Mouse (Mus musculus): ENCODE measurements at regions not wholly inside any gene's neighbourhood (a gene's known extent, or its start where the extent isn't known, plus 50 kb on each side); places are given as distances from the start of the nearest gene placed in this dataset.

DNA sequence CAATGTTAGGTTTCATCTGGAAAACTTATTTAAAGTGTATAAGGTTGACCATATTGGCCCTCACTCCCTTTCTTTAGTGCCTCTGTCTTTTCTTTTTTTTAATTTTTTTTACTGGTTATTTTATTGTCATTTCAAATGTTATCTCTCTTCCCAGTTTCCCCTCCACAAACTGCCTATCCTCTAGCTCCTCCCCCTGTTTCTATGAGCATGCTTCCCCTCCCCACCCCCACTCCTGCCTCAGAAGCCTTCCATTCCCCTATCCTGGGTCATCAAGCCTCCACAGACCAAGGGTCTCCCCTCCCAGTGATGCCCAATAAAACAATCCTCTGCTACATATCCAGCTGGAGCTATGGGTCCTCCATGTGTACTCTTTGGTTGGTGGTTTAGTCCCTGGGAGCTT, 2134.9 kb upstream of the Lrrc6 start:
- DNase-seq (ENCODE audit: low spot score), result no peak

DNA sequence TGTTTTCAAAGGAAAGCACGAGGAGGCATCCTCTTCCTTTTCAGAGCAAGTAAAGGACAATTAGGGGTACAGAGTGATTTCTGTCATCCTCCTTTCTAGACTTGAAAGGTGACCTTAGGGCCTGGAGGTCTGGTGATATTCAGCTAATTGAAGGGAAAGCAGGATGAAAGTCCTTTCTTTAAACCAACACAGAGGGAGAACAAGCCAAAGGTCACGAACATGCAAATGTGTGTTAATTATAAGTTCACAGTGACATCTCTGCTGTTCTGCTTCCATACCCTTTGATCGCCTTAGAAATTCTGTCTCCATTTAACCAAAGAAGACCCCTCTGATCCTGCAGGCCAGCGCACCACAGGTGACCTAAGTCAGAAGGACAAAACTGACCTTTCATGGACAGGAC, 2126.3 kb upstream of the Lrrc6 start:
- no peak for DNase-seq (ENCODE audit: low spot score)

DNA sequence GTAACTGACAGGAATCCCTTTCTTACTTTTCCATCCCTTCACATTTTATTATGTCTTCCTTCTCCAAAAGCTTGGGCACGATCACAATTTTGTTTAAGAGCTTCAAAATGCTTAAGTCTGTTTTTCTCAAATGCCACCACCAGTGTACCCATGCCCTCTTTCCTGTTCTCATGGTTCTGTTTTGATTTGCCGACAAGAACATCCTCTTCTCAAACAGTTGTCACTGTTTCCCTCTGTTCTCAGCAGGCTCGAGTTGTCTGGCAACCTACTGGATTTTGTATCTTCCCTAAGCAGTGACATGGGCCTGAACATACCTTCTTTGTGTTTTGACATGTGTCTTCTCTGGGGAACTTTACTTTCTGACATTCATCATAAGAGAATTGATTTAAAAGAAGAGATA, 2124.1 kb upstream of the Lrrc6 start:
- no peak for DNase-seq (ENCODE audit: low spot score)

DNA sequence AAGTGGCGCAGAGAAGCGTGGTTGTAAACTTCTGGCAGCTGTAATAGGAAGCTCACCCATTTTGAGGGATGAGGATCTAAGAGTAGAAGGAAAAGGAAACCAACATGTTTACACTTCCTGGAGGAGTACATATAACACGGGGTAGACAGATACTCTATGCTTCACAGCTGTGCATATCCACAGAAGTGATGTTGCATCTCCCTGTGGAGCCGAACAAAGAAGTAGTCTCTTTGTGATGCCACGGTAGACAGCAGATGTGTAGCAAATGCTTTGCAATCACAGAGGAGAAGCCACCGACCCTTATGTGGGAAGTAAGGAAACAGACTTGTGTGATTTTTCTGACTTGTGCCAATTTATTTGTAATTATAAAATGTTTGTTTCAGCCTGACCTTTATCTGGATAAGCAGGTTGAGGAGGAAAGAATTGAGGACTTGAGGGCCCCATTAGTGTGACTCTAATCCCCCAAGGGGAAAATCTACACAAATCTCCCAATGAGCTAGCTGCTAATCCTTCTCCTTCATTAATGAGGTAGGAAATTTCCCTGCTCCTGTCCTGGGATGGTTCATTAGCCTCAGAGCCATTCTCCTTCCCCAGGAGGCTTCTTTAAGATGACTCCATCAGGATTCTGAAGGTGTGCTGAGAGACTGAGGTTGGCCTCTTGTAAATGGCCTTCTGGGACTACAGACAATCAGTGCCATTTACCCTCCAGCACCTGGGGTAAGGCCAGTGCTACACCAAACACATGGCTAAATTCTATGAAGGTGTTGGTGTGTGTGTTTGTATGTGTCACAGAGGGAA, 2119.9 kb upstream of the Lrrc6 start:
- no peak for DNase-seq (ENCODE audit: low spot score)

DNA sequence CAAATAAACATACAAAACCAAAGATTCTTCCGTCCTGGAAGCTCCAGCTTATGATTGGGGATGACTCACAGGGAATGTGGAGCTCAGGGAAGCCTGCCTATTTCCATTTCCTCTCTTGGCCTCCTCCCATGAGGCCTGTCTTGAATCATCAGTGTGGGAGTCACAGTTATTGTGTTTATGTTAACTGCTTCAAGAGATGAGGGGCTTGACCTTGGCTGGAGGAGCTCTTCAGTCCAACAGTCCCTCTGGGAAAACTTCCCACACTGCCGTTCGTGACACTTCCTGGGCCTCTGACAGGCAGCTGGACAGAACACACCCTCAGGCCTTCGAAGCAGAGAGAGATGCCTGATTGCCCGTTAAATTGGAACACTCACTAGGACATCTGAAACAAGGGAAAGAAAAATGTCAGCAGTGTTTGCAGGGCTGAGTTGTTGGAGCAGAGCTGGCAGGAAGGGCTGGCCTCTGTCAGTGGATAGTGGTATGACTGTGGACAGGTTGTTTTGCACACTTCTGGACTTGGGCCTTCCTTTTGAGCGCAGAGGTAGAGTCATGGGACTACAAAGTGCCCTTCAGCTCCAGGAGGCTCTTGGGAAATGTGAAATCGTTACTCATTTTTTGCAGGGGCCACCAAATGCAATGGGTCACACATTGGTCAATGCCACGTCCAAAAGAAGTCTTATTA, 2105.5 kb upstream of the Lrrc6 start:
- no peak for DNase-seq (ENCODE audit: low spot score)

DNA sequence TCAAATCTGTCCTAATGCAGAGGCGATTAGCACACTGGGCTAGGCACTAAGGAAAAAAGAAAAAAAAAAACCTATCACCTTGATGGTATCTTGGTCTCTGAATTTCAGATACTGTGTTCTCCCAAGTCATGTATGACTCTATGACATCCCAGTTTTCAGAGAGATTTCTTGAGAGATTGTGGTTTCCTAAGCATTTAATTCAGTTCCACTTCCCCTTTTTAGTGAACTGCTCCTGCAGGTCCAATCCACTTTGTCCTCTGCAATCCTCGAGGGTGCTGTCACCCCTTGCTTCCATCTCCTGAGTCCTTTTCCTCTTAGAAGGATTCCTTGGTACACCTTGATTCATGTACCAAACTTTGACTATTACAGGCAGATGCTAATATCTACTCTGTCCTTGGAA, 2104.8 kb upstream of the Lrrc6 start:
- no peak for DNase-seq (ENCODE audit: low spot score)

DNA sequence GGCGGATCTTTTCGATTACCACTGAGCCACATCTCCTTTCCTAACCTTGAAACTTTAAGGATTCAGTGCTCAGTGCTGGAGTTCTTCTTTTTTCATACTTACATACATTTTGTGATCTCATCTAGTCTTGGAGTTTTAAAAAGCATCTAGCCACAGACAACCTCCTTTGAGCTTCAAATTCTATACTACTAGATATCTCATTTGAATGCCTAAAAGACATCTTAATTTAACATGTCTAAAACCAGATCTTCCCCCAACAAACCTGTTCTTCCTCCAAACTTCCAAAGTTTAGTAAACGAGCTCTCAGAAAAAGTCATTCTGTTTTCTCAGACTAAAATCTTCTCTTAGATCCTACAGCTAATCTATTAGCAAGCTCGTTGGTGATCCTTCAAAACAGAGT, 2081.5 kb upstream of the Lrrc6 start:
- DNase-seq (ENCODE audit: low spot score), result no peak

DNA sequence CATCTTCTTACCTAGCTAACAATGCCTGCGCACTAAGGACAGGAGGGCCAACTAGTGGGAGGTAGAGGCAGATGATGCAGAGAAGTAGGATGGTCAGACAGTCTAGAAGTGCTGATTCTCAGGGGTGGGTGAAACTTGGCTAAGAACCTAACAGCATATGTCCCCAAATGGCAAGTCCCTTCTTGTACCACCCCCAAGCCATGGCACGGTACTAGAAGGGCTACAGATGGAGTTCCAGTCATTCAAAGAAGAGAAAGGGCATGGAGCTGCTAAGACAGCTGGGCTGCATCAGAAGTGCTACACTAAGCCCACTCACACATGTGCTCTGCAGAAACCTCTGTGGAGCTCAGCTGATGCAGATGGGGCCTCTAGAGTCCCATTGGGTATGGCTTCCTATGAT, 2078.8 kb upstream of the Lrrc6 start:
- no peak for DNase-seq (ENCODE audit: low spot score)

DNA sequence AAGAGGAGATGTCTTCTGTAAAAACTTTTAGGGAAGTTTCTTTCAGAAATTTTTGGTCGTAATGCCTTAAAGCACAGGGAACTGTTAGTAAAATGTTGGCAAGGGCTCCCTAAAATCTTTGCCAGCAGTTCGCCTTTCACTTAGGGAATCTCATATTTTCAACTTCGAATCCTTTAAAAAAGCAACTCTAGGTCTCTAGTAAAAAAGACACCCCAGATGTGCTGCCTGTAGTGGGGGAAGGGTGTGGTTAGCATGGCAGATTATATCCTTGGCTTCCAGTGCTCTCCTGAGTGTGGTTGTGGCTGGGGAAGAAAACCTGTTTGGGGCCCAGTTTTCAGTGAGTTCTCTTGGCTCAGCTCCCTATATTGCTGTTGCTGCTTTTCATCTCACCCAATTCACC, 2059.9 kb upstream of the Lrrc6 start:
- no peak for DNase-seq (ENCODE audit: low spot score)

DNA sequence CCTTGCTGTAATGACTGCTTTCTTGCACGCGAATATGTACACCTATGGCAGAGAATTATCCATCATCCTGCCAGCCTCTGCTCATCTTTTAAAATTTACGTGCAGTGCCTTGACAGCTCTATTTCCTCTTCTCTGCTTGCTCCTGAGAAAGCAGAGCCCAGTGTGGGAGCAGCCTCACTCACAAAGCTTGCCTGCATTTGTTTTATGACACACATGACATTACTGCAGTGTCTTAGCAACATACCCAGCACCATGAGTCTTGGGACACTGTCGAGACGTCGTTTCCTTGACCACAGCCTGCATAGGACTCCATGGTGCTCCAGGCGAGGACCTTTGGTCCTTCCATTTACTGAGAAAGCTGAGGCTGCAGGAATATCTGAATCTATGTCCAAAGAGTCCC, 2055.4 kb upstream of the Lrrc6 start:
- DNase-seq (ENCODE audit: low spot score), result no peak

DNA sequence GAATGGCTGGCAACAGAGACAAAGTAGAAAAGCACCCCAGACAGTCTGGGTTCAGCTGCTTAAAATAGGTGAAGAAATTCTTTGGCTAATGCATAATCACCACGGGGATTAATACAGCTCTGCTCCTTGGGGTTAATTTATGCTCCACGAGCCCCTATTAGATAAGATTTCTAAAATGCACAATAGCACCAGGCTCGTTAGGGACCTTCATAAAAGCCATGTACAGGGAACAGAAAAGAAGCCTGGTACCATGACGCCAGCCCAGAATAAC, 2035.3 kb upstream of the Lrrc6 start:
- DNase-seq (ENCODE audit: low spot score), result no peak

DNA sequence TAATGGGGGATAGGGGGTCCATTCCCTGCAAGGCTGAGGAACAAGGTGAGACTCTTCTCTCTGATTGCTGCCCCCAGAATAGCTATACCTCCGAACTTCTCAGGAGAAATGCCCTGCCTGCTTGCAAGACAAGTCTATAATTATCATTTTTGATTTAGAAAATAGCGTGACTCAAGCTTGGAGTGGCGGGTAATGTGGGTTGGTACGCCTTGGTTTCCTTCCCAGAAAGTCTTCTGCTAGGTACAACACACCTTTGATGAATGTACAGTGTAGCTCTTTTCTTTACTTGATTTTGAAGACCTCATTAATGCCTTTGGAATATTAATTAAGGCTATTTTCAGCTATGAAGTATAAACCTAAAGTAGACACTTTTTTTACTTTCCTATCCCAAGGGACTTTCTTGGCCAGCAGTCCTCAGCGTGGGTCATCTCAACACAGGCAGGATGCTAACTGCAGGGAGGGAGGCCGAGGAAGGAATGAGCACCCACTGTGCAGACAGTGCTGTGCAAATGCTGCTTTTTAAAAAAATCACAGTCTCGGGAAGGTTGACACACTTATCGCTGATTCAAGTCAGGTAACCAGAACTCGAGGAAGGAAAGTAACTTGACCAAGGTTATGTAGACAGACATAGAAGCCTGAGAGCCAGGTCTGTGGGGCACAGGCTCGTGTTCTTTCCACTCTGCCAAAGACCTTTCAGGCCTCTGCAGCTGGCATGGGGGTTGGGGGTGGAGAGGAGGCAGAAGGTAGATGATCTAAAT, 2034.8 kb upstream of the Lrrc6 start:
- DNase-seq (ENCODE audit: low spot score), result no peak

DNA sequence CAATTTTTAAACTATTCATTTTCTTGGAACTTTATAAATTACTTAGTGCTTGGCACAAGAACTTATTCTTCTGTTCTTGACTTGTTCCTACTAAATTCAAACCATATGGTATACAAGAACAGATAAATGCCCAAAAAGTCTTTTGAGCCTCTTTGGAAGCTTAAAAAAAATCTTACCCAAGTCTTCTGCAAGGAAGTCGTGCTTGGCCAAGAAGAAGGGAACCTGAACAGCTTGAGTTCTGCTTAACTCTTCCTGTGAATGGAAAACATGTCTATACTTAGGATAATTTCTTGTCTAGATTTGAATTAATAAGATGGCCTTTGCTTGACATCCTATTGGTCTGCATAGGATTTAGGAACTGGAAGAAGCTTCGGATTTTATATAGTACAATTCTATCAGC, 2020.0 kb upstream of the Lrrc6 start:
- no peak for DNase-seq (ENCODE audit: low spot score)

DNA sequence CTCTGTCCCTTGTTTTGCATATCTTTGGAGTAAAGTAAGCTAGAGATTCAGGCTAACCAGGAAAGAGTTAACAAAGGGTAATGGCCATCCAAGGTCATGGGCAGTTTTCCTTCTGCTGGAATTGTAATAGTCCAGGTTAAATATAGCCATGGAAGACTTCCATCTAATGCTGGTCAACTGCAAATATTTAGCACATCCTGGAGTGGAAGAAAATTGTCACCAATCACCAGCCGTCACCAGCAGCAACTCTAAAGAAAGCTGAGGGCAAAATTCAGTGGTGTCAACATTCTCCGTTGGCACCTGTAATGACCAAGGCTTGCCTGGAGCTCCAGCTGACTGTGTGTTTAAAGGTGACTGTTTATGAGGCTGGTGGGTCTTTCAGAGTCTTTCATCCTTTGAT, 2011.7 kb upstream of the Lrrc6 start:
- no peak for DNase-seq (ENCODE audit: low spot score)

DNA sequence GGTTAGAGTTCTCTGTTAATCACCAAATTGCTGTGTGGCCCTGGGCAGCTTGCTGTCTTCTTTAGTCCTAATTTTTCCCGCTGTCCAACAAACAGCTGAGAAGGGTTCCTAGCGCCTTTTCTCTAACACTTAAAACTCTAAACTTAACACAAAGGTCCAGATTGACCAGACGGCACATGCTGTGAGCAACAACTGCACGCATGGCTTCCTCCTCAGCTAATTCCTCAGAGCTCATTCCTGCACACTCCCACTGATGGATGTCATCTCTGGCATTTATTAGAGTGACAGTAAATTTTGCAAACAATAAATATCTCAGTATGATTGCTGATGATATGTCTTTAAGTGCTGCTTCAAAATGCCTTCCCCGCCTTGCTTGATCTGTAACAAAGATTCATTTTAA, 2007.5 kb upstream of the Lrrc6 start:
- DNase-seq (ENCODE audit: low spot score), result no peak

DNA sequence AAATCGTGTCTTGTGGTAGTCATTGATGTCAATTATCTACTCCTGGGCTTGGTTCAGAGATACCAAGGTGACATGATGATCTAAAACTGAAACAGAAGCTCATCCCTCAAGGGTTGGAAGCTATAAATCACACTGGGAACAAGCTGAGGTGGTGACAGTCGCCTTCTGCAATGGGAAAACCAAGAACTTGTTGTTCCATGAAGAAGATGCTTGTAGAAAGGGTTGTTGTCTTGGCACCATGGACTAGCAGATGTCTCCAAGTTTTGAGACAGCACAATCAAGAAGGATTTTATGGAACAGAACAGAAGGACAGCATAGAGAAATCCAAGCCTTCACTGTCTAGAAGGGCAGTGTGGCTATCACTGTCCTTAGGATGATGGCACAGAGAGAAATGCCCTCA, 2005.4 kb upstream of the Lrrc6 start:
- DNase-seq (ENCODE audit: low spot score), result no peak

DNA sequence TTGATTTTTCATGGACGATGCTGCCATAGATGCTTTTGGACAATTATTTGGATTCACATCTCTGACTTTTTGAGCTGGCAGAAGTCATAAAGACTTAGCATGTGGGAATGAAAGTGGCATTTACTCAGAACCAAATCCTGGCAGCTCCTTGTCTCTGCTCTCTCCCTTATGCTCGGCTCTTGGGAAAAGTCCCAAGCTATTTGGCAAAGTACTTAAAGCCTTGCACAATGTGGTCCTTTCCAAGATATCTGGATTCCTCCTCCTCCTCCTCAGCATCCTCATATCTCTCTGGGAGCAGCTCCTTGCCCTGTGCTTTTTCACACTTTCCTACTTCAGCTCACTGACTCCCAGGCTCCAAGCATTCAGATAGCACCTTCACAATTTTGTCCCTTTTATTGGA, 1995.7 kb upstream of the Lrrc6 start:
- DNase-seq (ENCODE audit: low spot score), result no peak

DNA sequence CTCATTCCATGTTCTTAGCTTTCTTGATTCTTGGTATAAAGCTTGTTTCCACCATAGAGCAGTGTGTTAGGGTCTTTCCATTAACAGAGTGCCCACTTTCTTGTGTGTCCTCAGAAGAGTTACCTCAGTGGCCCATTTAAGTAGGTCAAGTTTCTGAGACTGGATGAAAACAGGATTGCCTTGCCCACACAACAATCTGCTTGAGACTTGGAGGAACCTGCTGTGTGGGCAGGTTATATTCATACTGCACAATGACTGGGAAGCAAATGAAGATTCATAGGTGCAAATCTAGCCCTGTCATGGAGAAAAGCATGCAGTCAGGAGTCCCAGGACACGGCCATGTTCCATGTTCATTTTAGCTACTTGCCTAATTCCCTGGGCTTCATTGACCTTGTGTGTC, 1984.1 kb upstream of the Lrrc6 start:
- no peak for DNase-seq (ENCODE audit: low spot score)

DNA sequence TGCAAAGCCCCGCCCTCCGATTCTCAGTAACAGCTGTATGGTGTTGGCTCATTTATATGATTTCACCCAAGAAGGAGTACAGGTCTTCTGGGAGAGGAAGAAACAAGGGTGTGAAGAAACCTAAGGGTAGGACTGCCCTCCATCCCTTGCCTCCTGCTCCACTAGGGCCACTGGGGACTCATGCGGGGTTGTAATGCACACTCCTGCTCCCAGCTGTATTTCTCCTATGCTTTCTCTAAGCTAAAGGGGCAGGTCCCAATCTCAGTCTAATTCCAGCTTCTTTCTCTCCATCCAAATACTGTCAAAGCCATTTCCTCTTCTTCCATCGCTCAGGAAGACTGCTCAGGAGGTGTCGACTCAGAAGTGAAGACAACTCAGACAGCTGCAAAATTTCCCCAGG, 1977.0 kb upstream of the Lrrc6 start:
- no peak for DNase-seq (ENCODE audit: low spot score)

DNA sequence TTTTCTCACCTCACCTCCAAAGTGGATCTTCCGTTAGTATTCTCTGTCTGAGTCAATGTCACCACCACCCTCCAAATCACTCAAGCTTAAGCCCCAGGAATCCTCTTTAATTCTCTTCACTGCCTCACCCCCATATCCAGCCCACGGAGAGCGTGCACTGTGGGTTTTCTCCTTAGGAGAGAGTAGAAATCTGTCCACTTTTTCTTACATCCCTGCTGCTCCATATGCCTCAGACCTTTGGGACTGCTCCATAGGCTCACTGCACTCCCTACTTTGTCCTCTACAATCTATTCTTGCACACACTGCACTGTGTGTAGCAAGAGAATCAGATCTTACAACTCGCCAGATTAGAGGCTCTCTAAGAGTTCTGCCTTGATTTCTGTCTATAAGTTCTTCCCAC, 1971.2 kb upstream of the Lrrc6 start:
- no peak for DNase-seq (ENCODE audit: low spot score)

DNA sequence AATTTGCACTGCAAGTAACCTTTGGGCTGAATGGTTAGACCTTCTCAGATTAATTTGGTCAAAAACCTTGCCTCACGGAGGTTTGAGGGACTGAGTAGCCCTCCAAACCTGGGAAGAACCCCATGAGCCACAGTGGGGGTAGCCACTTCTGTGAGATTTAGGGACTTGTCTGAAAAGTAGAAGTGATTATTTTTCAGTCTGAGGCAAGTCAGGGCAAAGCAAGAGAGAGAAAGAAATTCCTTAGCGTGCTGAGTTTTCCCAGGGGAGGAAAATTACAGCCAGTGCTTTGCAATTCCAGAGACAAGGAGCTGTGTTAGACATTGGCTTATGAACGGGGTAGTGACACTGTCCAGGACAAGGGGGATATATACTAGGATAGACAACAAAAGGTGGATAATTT, 1962.1 kb upstream of the Lrrc6 start:
- no peak for DNase-seq (ENCODE audit: low spot score)

DNA sequence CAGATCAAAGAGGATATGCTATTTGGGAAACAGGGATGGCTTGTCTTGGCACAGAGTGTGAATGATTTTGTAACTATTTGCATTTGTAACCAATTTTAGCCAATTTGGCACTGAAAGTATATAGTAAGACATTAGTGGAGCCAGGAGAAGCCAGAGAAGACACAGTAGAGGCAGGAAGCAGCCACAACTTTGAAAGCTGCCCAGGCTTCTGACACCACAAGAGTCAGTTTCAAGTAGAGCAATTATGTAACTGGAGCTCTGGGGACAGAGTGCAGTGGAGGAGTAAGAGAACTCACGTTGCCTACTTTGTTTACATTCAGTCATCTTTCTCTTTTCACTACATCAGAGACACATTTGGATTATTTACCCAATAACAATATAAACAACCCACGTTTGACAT, 1956.5 kb upstream of the Lrrc6 start:
- DNase-seq (ENCODE audit: low spot score), result no peak

DNA sequence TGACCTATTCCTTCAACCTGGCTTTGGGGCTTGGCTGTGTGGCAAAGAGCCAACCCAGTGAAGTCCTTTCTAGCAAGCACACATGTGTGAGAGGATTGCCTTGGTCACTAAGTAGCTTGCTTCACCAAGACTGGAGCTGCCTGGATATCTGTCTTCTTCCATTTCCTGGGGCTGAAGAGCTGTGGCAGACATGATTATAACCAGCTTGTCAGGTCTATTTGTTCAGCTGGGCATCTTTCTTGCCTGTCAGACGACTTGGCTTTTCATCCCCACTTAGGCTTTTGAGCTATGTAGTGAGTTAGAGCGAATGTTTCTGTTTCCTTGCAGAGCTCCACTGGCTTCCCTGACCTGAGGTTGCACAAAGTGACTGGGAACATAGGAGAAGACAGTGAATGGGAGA, 1951.3 kb upstream of the Lrrc6 start:
- no peak for DNase-seq (ENCODE audit: low spot score)

DNA sequence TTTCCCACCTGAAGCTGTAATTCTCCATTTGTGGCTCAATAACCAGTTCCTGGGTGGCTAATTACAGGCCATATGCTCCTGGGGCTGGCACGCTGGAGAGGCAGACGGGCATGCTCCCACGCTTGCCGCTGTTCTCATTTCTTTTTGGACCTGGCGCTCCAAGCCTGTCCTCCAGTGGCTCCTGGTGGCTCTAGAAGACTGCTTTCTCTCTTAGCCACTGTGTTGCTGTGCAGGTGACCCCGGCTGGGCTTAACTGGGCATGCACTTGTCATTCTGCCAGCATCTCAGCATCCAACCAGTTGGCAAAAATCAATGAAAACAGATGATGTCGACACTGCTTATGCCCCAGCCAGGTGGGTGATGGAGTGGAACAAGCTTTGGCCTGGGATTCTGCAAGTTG, 1944.6 kb upstream of the Lrrc6 start:
- no peak for DNase-seq (ENCODE audit: low spot score)

Data from MN1 (cell line).